Mouse (Mus musculus): ENCODE measurements at regions not wholly inside any gene's neighbourhood (a gene's known extent, or its start where the extent isn't known, plus 50 kb on each side); places are given as distances from the start of the nearest gene placed in this dataset.

GRCm38 (mm10) chr19:49563612-49564256, 1114.7 kb downstream of the Sorcs1 start:
- Histone ChIP-seq H3K9ac (ENCODE audit: low read depth, low read length) (no peak overlapping the region), H3K4me2 (replicated peaks; ENCODE audit: low read depth, low read length) (no peak overlapping the region), H3K4me3 (ENCODE audit: low read length) (no peak overlapping the region), H3K9me3 (ENCODE audit: control insufficient read depth, low read length) (no peaks in the 10 kb centered on the region; the same call in 1 of the 2 replicates), H3K27ac (ENCODE audit: low read depth, low read length) (no peak overlapping the region), H3K36me3 (ENCODE audit: control insufficient read depth, insufficient read depth, low read length) (no peaks in the 10 kb centered on the region), H3K4me1 (ENCODE audit: control insufficient read depth, insufficient read depth, low read length) (no peaks in the 10 kb centered on the region), H3K27me3 (ENCODE audit: control insufficient read depth, insufficient read depth, low read length) (no peaks in the 10 kb centered on the region)
- WGBS, result 77% methylated on average over 3 of the region's 3 CpGs
- no peak for ATAC-seq (ENCODE audit: low FRiP score, low TSS enrichment)

DNA sequence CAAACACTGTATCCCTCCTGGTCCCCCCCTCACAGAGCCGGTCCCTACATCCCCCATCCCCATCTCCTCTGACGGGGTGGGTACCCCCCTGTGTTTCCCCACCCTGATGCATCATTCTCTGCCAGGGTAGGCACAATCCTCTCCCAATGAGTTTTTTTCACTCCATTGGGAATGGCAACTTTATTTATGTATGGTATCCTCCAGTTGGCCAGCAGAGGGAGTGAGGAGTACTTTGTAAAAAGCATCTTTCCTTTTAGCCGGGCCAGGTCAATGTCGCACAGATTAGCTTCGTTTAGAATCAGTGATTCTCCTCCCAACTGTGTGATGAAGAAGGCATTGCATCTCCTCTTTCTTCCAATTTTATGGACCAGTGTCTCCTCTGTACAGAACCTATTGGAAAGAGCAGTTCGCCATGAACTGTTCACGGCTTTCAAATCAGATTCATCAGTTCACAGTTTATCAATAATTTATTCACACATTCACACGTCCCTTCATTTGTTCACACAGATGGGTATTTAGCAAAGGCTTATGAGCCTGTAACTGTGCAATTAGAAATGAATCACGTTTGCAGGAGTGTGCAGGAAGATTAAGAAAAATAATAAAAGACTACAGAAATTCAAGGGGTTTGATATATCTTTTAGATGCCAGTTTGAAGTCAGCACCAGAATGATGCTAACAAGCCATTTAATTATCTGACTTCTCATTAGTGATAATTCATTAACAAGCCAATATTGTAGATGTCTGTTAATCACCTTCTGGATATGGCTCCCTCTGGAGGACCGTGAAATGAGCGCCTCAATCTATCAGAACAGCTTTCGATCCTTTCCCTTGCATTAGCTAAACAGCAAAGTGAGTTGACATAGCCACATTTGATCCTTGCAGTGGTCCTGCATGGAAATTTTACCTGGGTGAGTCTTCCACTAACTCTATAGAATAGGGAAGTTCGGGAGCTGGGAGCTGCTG, 1138.7 kb downstream of the Sorcs1 start:
- Histone ChIP-seq H3K4me3 (ENCODE audit: low read length) (no peak overlapping the region), H3K27ac (ENCODE audit: low read depth, low read length) (no peak overlapping the region), H3K36me3 (ENCODE audit: control insufficient read depth, insufficient read depth, low read length) (no peaks in the 10 kb centered on the region), H3K9me3 (ENCODE audit: control insufficient read depth, low read length) (no peaks in the 10 kb centered on the region), H3K9ac (ENCODE audit: low read depth, low read length) (no peak overlapping the region), H3K4me2 (replicated peaks; ENCODE audit: low read depth, low read length) (no peak overlapping the region), H3K4me1 (ENCODE audit: control insufficient read depth, insufficient read depth, low read length) (no peaks in the 10 kb centered on the region), H3K27me3 (ENCODE audit: control insufficient read depth, insufficient read depth, low read length) (no peaks in the 10 kb centered on the region)
- 62% methylated on average over 13 of the region's 13 CpGs for WGBS
- ATAC-seq (ENCODE audit: low FRiP score, low TSS enrichment), result peak; percentile 12; the same call in 1 of the 2 replicates

Measured in kidney, embryonic 14.5 days (tissue).